Mouse (Mus musculus) cortical plate, adult 2 months (tissue): Measurements from ENCODE around the gene Psors1c2. TPM values are rescaled to one million over a fixed set of nuclear protein-coding genes. Genes with fewer than 3 reads are reported as not detected.
A peak's percentile ranks its signal among the peaks of the same experiment; 100 is the strongest.

Source experiments
- H3K27ac ChIP-seq: fragments of 200-500 bp; 2 replicates; pipeline ENCODE4 v1.5.1; 2012; ENCODE audit warnings: low read length, control low read depth, inconsistent platforms; ENCODE audit not compliant: insufficient read depth
- H3K4me1 ChIP-seq: fragments of 200-500 bp; 2 replicates; pipeline ENCODE4 v1.6.1; 2011; ENCODE audit warnings: low read length; ENCODE audit not compliant: control insufficient read depth, insufficient read depth
- H3K4me3 ChIP-seq: fragments of 200-500 bp; 2 replicates; pipeline ENCODE4 v1.5.1; 2011; ENCODE audit warnings: mild to moderate bottlenecking, low read length, control low read depth; ENCODE audit not compliant: insufficient read depth
- CTCF ChIP-seq: fragments of 200-500 bp; IDR thresholded peaks from 2 replicates; pipeline ENCODE4 v1.5.1; 2011; ENCODE audit warnings: mild to moderate bottlenecking, control low read depth, low read length; ENCODE audit not compliant: insufficient read depth; ENCODE audit errors: extremely low read depth
- POLR2A ChIP-seq: fragments of 200-500 bp; IDR thresholded peaks from 2 replicates; pipeline ENCODE4 v1.6.1; 2011; ENCODE audit warnings: mild to moderate bottlenecking, low read length, control low read depth; ENCODE audit not compliant: insufficient read depth; ENCODE audit errors: extremely low read depth
- polyA plus RNA-seq: library from polyadenylated mRNA; depleted of rRNA; stranded (reverse); fragments of >200 nt; gene quantifications from 2 replicates; pipeline ENCODE4 v1.2.3, GENCODE M21; 2012

Gene Psors1c2
- polyA plus RNA-seq, 1 experiment, result 1.2 TPM

DNA sequence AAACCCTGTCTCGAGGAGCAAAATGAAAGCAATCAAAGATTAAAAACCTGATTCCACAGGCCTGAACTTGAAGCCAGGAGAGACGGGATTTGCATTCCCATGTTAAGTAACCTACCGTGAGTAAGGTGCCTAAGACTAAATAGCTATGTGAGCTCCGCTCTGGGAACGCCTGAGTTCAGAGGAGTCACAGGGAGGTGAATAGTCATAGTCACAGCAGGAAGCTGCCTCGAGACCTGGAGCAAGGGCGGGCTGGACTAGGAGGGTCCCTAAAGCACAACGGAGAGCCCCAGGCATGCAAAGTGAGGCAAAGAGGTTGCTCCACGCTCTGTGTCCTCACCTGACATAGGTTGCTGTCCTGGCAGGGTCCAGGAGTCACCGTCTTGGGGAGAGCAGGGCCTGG, 6.5 kb downstream of the Psors1c2 start:
- H3K27ac ChIP-seq, result no peak overlapping the region
- TF ChIP-seq POLR2A (no peak), CTCF (no peak)
- H3K4me3 ChIP-seq, result no peak overlapping the region
- 0 out of 2 replicates have a peak, but pooled peaks cover 3% of the 10 kb centered on the region for H3K4me1 ChIP-seq

DNA sequence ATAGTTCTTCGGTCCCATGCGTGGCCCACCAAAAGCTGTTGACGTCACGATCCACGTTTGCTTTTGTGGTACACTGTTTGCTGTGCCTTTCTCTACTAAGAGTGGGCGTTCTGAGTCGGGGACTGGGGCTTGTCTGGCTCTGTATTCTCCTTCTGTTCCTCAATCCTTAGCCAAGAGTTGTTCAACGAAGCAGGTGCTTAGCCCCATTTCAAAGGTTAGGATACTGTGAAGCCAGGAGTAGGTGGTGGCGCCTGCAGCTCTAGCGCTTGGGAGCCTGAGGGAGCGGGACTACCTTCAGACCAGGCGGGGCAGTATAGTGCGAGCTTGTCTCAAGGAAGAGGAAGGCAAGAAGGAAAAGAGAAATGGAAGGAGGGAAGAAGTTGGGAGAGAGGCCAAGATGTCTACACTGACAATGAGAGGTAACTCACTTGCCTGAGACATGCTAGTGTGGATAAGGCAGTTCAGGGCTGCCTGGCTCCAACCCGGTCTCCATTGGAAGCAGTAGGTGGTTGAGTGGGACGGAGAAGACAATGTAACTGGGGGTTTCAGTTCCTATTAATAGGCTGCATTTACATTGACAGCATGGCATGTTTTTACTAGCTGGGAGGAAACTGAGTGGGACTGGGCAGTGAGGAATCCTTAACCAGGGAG, 9.9 kb downstream of the Psors1c2 start:
- peak overlapping the region; percentile 1; the same call in 1 of the 2 replicates for H3K27ac ChIP-seq
- TF ChIP-seq POLR2A, result no peak
- TF ChIP-seq CTCF, result no peak
- H3K4me1 ChIP-seq, result 0 out of 2 replicates have a peak, but pooled peaks cover 2% of the 10 kb centered on the region
- H3K4me3 ChIP-seq, result no peak overlapping the region; the same call in 1 of the 2 replicates

DNA sequence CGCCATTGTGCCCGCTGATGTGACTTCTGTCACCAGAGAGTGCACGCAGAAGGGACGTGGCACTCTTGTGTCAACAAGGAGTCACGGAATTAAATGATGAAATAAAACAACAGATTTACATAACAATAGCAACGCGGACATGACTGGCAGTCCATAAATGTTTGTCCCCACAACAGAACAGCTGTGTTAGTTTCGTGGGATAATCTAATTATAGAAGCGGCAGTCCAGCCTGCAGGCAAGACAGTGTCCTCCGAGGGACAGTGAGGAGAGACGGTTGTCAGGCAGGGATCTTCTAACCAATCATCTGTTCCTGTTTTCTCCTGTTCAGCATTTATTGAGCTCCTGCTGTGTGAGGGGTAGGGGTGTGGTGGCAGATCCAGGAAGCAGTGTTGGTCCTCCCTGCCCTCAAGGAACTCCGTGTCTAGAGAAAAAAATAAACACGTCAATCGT, 10.4 kb downstream of the Psors1c2 start:
- Histone ChIP-seq H3K27ac (peak overlapping the region; percentile 1; the same call in 1 of the 2 replicates), H3K4me3 (no peak overlapping the region; the same call in 1 of the 2 replicates), H3K4me1 (0 out of 2 replicates have a peak, but pooled peaks cover 2% of the 10 kb centered on the region)
- TF ChIP-seq POLR2A, result no peak
- no peak for TF ChIP-seq CTCF

DNA sequence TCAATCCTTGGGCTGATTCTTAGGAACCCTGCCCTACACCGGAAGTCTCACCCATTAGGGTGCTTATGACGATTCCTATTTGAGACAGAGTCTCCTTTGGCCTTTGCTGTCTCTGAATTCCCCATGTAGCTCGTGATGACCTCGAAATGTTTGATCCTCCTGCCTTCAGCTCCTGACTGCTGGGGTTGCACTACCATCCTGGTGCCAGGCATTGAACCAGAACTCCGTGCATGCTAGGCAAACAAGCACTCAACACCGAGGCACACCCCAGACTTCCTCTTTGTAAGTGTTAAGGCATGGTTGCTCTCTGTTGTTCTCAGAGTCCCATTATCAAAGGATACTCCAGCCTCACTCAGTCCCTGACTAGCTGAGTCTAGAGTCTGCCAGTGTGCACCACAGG, 11.0 kb downstream of the Psors1c2 start:
- TF ChIP-seq POLR2A (no peak), CTCF (no peak)
- no peak overlapping the region for H3K4me3 ChIP-seq
- H3K4me1 ChIP-seq, result 0 out of 2 replicates have a peak, but pooled peaks cover 2% of the 10 kb centered on the region
- H3K27ac ChIP-seq, result no peak overlapping the region

DNA sequence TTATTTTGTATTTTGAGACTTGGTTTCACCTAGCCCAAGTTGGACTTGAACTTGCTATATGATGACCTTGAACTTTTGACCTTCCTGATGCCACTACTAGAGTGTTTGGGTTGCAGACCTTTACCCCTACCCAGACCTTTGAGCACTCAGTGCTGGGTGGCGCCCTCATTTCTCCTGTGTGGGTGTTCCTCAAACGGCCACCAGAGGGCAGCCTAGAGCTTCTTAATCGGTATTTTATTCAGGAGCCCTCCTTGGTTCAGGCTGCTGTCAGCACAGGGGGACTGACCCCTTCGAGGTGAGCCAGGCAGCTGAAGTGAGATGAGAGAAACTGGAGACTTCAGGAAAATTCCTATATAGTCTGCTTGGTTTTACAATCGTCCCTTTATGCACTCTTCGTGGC, 11.7 kb downstream of the Psors1c2 start:
- H3K4me3 ChIP-seq, result no peak overlapping the region
- no peak for TF ChIP-seq POLR2A
- peak; percentile 60 for TF ChIP-seq CTCF
- peaks cover 2% of the 10 kb centered on the region; the same call in 1 of the 2 replicates for H3K4me1 ChIP-seq
- no peak overlapping the region for H3K27ac ChIP-seq

DNA sequence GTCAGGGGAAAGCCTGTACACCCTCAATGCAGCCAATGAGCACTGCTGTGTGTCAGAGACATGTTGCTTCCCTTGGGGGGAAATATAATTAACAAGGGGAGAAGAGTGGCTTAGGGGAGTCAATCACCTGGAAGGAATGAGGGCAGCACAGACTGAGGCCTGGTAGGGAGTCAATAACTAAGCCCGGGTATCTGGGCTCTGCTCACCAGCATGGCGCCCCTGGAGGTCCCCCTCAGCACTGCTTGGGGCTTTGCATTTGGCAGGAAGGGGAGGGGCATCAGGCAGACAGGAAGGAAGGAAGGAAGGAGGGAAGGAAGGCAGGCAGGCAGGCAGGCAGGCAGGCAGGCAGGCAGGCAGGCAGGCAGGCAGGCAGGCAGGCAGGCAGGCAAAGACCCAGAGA, 14.5 kb downstream of the Psors1c2 start:
- Histone ChIP-seq H3K4me1 (peaks cover 4% of the 10 kb centered on the region; the same call in 1 of the 2 replicates), H3K27ac (no peak overlapping the region), H3K4me3 (no peak overlapping the region)
- TF ChIP-seq CTCF (no peak), POLR2A (no peak)

DNA sequence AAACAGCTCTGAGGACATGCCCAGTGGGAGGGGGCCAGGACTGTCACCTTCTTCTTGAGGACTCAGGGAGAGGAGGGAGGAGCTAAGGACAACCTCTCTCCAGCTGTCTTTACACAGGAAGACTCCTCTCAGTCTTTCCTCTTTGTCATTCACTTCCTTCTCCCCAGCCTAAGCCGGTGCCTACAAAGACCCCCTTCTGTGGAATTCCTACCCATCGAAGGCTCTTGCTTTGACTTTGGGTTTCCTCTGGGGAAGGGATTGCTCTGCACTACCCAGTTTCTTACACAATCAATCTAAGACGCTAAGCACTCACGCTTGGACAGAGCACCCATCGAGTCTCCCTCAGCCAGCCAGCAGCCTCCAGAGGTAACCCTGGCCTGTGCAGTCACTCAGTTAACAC, 15.6 kb downstream of the Psors1c2 start:
- no peak for TF ChIP-seq POLR2A
- no peak for TF ChIP-seq CTCF
- Histone ChIP-seq H3K4me1 (peaks cover 4% of the 10 kb centered on the region; the same call in 1 of the 2 replicates), H3K4me3 (no peak overlapping the region), H3K27ac (no peak overlapping the region)

DNA sequence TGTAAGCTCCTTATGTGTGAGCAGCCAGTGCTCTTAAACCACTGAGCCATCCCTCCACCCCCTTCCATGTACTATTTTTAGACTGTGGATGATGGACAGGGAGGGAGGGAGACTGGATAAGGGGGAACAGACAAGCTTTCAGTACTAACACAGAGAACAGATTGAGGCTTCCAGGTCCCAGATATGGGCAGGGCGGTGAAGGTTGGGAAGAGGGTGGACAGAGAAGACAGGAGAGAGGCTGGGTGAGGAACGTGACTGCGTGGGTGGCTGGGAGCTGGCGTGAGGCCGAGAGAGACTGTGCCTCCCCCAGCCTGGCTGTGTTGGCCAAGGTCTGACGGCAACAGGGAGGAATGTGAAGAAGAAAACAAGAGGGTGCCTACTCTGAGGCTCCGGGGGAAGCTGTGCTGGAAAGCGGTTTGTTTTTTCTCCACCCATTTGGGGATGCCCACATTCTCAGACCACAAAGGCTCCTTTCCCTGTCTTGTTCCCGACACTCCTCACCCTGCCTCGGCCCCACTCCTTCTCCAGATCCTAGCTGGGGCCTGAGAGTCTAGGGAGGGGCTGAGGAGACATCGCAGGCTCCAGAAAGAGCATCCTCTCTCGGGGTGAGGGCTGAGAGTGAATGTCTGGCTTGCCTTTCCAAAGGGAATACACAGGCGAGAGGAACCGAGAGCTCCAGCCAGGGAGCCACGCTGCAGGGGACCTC, 16.6 kb downstream of the Psors1c2 start:
- Histone ChIP-seq H3K27ac (peak overlapping the region; percentile 51; the same call in 1 of the 2 replicates), H3K4me3 (no peak overlapping the region), H3K4me1 (peaks cover 2% of the 10 kb centered on the region; the same call in 1 of the 2 replicates)
- TF ChIP-seq CTCF, result no peak
- peak; percentile 30; the same call in 1 of the 2 replicates for TF ChIP-seq POLR2A

DNA sequence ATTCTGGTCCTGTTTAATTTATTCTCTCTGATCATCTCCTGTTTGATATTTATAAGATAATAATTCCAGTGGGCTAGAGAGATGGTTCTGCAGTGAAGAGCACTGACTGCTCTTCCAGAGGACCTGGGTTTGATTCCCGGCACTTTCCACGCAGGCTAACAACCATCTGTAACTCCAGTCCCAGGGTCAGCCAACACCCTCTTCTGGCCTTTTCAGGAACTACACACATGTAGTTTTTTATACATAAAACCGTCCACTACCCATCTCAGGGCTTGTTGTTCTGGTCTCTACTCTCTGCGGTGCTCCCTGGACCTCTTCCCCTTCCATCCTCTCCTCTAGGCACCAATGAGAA, 17.1 kb downstream of the Psors1c2 start:
- TF ChIP-seq POLR2A, result no peak
- TF ChIP-seq CTCF, result no peak
- H3K27ac ChIP-seq, result no peak overlapping the region
- H3K4me3 ChIP-seq, result no peak overlapping the region
- peaks cover 2% of the 10 kb centered on the region; the same call in 1 of the 2 replicates for H3K4me1 ChIP-seq

DNA sequence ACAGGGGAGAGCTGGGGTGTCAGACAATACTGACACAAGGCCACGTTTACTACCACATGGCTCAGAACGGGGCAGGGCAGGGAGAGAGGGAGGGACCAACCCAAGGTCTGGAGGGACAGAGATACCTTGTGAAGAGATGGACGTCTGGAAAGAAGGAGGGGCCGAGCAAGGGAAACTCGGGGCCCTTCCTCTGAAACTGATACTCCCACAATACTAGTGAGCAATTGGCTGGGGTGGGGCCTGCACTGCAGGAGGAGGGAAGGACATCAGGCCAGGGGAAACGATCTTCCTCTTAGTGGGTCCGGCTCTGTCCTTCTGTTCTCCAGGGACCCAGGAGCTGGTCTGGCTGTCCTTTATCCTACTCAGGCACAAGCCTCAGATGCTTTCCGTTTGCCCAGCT, 17.9 kb downstream of the Psors1c2 start:
- no peak overlapping the region for H3K27ac ChIP-seq
- no peak overlapping the region for H3K4me3 ChIP-seq
- peaks cover 2% of the 10 kb centered on the region; the same call in 1 of the 2 replicates for H3K4me1 ChIP-seq
- TF ChIP-seq CTCF, result no peak
- TF ChIP-seq POLR2A, result no peak
